8 mouse cellular contexts compared by ENCODE assay signal in genomic region chr7:15962311-15963288, GRCm38 (mm10). TPM values are rescaled to one million over a fixed set of nuclear protein-coding genes. Genes with fewer than 3 reads are reported as not detected.
DNase-seq lines count a peak whose midpoint lies in the region; ATAC-seq and TF ChIP-seq lines count a peak whose summit lies in the region.

No protein-coding gene starts in this region.

- 0 out of 2 replicates have a peak overlapping the region, but pooled peaks have one; percentile 2 for H3K4me2 ChIP-seq in embryonic facial prominence, embryonic 11.5 days (ENCODE audit: low read depth, low read length)
- H3K4me2 ChIP-seq in heart, embryonic 13.5 days, result peak overlapping the region; percentile 72
- peak overlapping the region; percentile 19 for H3K4me2 ChIP-seq in kidney, postnatal 0 days (ENCODE audit: low read length)
- H3K4me2 ChIP-seq in lung, embryonic 16.5 days (ENCODE audit: low read depth, low read length), result peak overlapping the region; percentile 59

- no peak overlapping the region for H3K4me3 ChIP-seq in embryonic facial prominence, embryonic 11.5 days (ENCODE audit: low read depth, low read length)
- peak overlapping the region; percentile 13 for H3K4me3 ChIP-seq in heart, embryonic 13.5 days
- no peak overlapping the region for H3K4me3 ChIP-seq in kidney, postnatal 0 days (replicated peaks; ENCODE audit: low read depth, low read length)
- H3K4me3 ChIP-seq in lung, embryonic 16.5 days (ENCODE audit: low read length), result peak overlapping the region; percentile 6

- no peak overlapping the region for H3K9ac ChIP-seq in embryonic facial prominence, embryonic 11.5 days (replicated peaks; ENCODE audit: low read length)
- H3K9ac ChIP-seq in heart, embryonic 13.5 days, result peak overlapping the region; percentile 65
- H3K9ac ChIP-seq in kidney, postnatal 0 days (ENCODE audit: low read depth, low read length), result no peak overlapping the region; the same call in 1 of the 2 replicates
- H3K9ac ChIP-seq in lung, embryonic 16.5 days (ENCODE audit: low read length), result peak overlapping the region; percentile 45

- H3K27me3 ChIP-seq in embryonic facial prominence, embryonic 11.5 days (ENCODE audit: control insufficient read depth, insufficient read depth, low read length), result no peaks in the 10 kb centered on the region
- peaks cover 1% of the 10 kb centered on the region for H3K27me3 ChIP-seq in heart, embryonic 13.5 days (replicated peaks)
- no peaks in the 10 kb centered on the region for H3K27me3 ChIP-seq in kidney, postnatal 0 days (ENCODE audit: insufficient read depth, low read length)
- no peaks in the 10 kb centered on the region for H3K27me3 ChIP-seq in lung, embryonic 16.5 days (ENCODE audit: control insufficient read depth, insufficient read depth, low read depth, low read length)

- WGBS in embryonic facial prominence, embryonic 11.5 days, result 24% methylated on average over 12 of the region's 12 CpGs
- WGBS in heart, embryonic 13.5 days, result 17% methylated on average over 12 of the region's 12 CpGs
- 31% methylated on average over 12 of the region's 12 CpGs for WGBS in kidney, postnatal 0 days
- WGBS in lung, embryonic 16.5 days, result 7% methylated on average over 12 of the region's 12 CpGs

- H3K27ac ChIP-seq in embryonic facial prominence, embryonic 11.5 days (replicated peaks; ENCODE audit: low read depth, low read length), result peak overlapping the region; percentile 31
- peak overlapping the region; percentile 91 for H3K27ac ChIP-seq in heart, embryonic 13.5 days (replicated peaks)
- H3K27ac ChIP-seq in kidney, postnatal 0 days, result peak overlapping the region; percentile 74
- H3K27ac ChIP-seq in lung, embryonic 16.5 days (ENCODE audit: low read length), result peak overlapping the region; percentile 93

- 0 out of 2 replicates have a peak, but pooled peaks have one; percentile 21 for ATAC-seq in embryonic facial prominence, embryonic 11.5 days (replicated peaks; ENCODE audit: insufficient number of reproducible peaks, low FRiP score, low TSS enrichment, low read depth)
- peak; percentile 28; the same call in 1 of the 2 replicates for ATAC-seq in heart, embryonic 13.5 days (ENCODE audit: extremely low read depth, insufficient number of reproducible peaks, low FRiP score, low TSS enrichment)
- ATAC-seq in kidney, postnatal 0 days (replicated peaks; ENCODE audit: low FRiP score, low read depth), result peak; percentile 26
- peak; percentile 86 for ATAC-seq in lung, embryonic 16.5 days (ENCODE audit: low read depth)

- H3K36me3 ChIP-seq in embryonic facial prominence, embryonic 11.5 days (replicated peaks; ENCODE audit: control insufficient read depth, insufficient read depth, low read depth, low read length), result no peaks in the 10 kb centered on the region
- H3K36me3 ChIP-seq in heart, embryonic 13.5 days, result peaks cover 38% of the 10 kb centered on the region
- no peaks in the 10 kb centered on the region for H3K36me3 ChIP-seq in kidney, postnatal 0 days (ENCODE audit: insufficient read depth, low read length)
- H3K36me3 ChIP-seq in lung, embryonic 16.5 days (ENCODE audit: control insufficient read depth, insufficient read depth, low read length), result peaks cover 20% of the 10 kb centered on the region

- no peaks in the 10 kb centered on the region for H3K9me3 ChIP-seq in embryonic facial prominence, embryonic 11.5 days (replicated peaks; ENCODE audit: control insufficient read depth, low read length)
- no peaks in the 10 kb centered on the region for H3K9me3 ChIP-seq in heart, embryonic 13.5 days
- H3K9me3 ChIP-seq in kidney, postnatal 0 days (replicated peaks; ENCODE audit: low read length), result no peaks in the 10 kb centered on the region
- H3K9me3 ChIP-seq in lung, embryonic 16.5 days (ENCODE audit: control insufficient read depth, low read length), result no peaks in the 10 kb centered on the region

- TF ChIP-seq CTCF in kidney, postnatal 0 days (IDR thresholded peaks at IDR 0.05; ENCODE audit: low read depth), result no peak

- DNase-seq in layer of hippocampus, adult 18-20 months (ENCODE audit: low spot score in 2 of 2), result peak; percentile 29 to 46
- DNase-seq in layer of hippocampus, adult 9-10 months (ENCODE audit: low spot score), result no peak
- peak; percentile 50 for DNase-seq in embryonic facial prominence, embryonic 11.5 days (ENCODE audit: low spot score)
- DNase-seq in kidney, postnatal 0 days (ENCODE audit: low spot score), result peak; percentile 82
- DNase-seq in right cerebral cortex, postnatal 4 days, result peak; percentile 72
- no peak for DNase-seq in thymus, postnatal 10 days (ENCODE audit: low spot score in 2 of 2)

- no peaks in the 10 kb centered on the region for H3K4me1 ChIP-seq in embryonic facial prominence, embryonic 11.5 days (ENCODE audit: control insufficient read depth, insufficient read depth, low read length)
- H3K4me1 ChIP-seq in heart, embryonic 13.5 days, result peaks cover 54% of the 10 kb centered on the region
- H3K4me1 ChIP-seq in kidney, postnatal 0 days (replicated peaks; ENCODE audit: insufficient read depth, low read length), result no peaks in the 10 kb centered on the region; the same call in 1 of the 2 replicates
- H3K4me1 ChIP-seq in lung, embryonic 16.5 days (replicated peaks; ENCODE audit: control insufficient read depth, insufficient read depth, low read length), result peaks cover 59% of the 10 kb centered on the region

RNA-seq across cellular contexts. Expression of gene Ehd2, which starts 4.8 kb away (rescaled TPM):
- total RNA-seq in layer of hippocampus, adult 18-20 months (2021), result 1 to 10 TPM; 5.6 to 6.1 TPM
- polyA plus RNA-seq in embryonic facial prominence, embryonic 11.5 days (2014; fragmentation: Nextera tagmentation; extraction: Ambion mirVana), result 10.2 and 10.6 TPM in 2 replicates
- 37.4 and 40.2 TPM in 2 replicates for polyA plus RNA-seq in heart, embryonic 13.5 days (2015; fragmentation: Nextera tagmentation; extraction: Ambion mirVana)
- polyA plus RNA-seq in kidney, postnatal 0 days (2015; fragmentation: Nextera tagmentation; extraction: Ambion mirVana), result 24.6 and 26.6 TPM in 2 replicates
- polyA plus RNA-seq in lung, embryonic 16.5 days (2015; fragmentation: Nextera tagmentation; extraction: Ambion mirVana), result 95.0 and 109 TPM in 2 replicates

RNA-seq across cellular contexts. Expression of gene Nop53, which starts 16.7 kb away (rescaled TPM):
- total RNA-seq in layer of hippocampus, adult 18-20 months (2021), result 100 to 1,000 TPM; 143 to 144 TPM
- polyA plus RNA-seq in embryonic facial prominence, embryonic 11.5 days (2014; fragmentation: Nextera tagmentation; extraction: Ambion mirVana), result 190 and 194 TPM in 2 replicates
- 107 and 116 TPM in 2 replicates for polyA plus RNA-seq in heart, embryonic 13.5 days (2015; fragmentation: Nextera tagmentation; extraction: Ambion mirVana)
- 213 and 221 TPM in 2 replicates for polyA plus RNA-seq in kidney, postnatal 0 days (2015; fragmentation: Nextera tagmentation; extraction: Ambion mirVana)
- polyA plus RNA-seq in lung, embryonic 16.5 days (2015; fragmentation: Nextera tagmentation; extraction: Ambion mirVana), result 185 and 189 TPM in 2 replicates

RNA-seq across cellular contexts. Expression of gene Selenow, which starts 40.4 kb away (rescaled TPM):
- total RNA-seq in layer of hippocampus, adult 18-20 months (2021), result 1,000 to 10,000 TPM; 1,389 to 1,431 TPM
- 981 and 984 TPM in 2 replicates for polyA plus RNA-seq in embryonic facial prominence, embryonic 11.5 days (2014; fragmentation: Nextera tagmentation; extraction: Ambion mirVana)
- polyA plus RNA-seq in heart, embryonic 13.5 days (2015; fragmentation: Nextera tagmentation; extraction: Ambion mirVana), result 667 and 720 TPM in 2 replicates
- polyA plus RNA-seq in kidney, postnatal 0 days (2015; fragmentation: Nextera tagmentation; extraction: Ambion mirVana), result 751 and 763 TPM in 2 replicates
- polyA plus RNA-seq in lung, embryonic 16.5 days (2015; fragmentation: Nextera tagmentation; extraction: Ambion mirVana), result 755 and 791 TPM in 2 replicates

Comparison
In these comparisons a context has a peak if more than half of its experiments do, and no peak if none do; other contexts are left out.
1. DNase-seq: peak in layer of hippocampus, adult 18-20 months (2 of 2), embryonic facial prominence, embryonic 11.5 days (single experiment), kidney, postnatal 0 days (single experiment) and right cerebral cortex, postnatal 4 days (single experiment); none in layer of hippocampus, adult 9-10 months (single experiment) and thymus, postnatal 10 days (0 of 2).
2. ATAC-seq: peak in every context shown above with its lines; median percentile 86 in lung, embryonic 16.5 days; 28 in heart, embryonic 13.5 days; 26 in kidney, postnatal 0 days; 21 in embryonic facial prominence, embryonic 11.5 days.
3. H3K27ac ChIP-seq: peak in every context shown above with its lines; median percentile 93 in lung, embryonic 16.5 days; 91 in heart, embryonic 13.5 days; 74 in kidney, postnatal 0 days; 31 in embryonic facial prominence, embryonic 11.5 days.
4. H3K4me2 ChIP-seq: peak in every context shown above with its lines; median percentile 72 in heart, embryonic 13.5 days; 59 in lung, embryonic 16.5 days; 19 in kidney, postnatal 0 days; 2 in embryonic facial prominence, embryonic 11.5 days.
5. H3K4me3 ChIP-seq: peak in heart, embryonic 13.5 days (single experiment) and lung, embryonic 16.5 days (single experiment); none in embryonic facial prominence, embryonic 11.5 days (single experiment) and kidney, postnatal 0 days (single experiment).
6. H3K9ac ChIP-seq: peak in heart, embryonic 13.5 days (single experiment) and lung, embryonic 16.5 days (single experiment); none in embryonic facial prominence, embryonic 11.5 days (single experiment) and kidney, postnatal 0 days (single experiment).